Mouse (Mus musculus) G1E (cell line): Measurements from ENCODE around the gene Trem3.

Source experiments
- CTCF ChIP-seq: IDR thresholded peaks from 2 replicates; pipeline ENCODE4 v1.5.1; 2012; ENCODE audit warnings: low read depth, low read length, inconsistent platforms, mixed read lengths
- TAL1 ChIP-seq: conservative IDR thresholded peaks from 2 replicates; pipeline ENCODE4 v1.6.1; 2012; ENCODE audit warnings: low read depth, low read length, inconsistent platforms, mixed read lengths

DNA sequence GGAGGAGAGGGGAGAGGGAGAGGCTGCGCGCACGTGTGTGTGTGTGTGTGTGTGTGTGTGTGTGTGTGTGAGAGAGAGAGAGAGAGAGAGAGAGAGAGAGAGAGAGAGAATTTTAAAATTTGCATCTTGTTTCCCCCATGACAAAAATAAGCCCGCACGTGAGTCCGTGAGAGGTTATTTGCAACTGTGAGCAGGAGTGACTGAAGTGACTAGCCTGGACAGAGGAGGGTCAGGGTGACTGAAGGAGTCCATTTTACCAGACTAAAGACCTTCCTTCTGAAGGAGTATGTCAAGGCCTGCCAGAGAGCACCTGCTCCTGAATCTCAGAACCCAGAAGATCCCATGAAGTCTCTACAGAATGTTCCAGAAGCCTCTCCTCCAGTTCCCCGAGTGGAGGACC, 52.2 kb downstream of the Trem3 start:
- TF ChIP-seq CTCF, result no peak
- TF ChIP-seq TAL1, result no peak
